Mouse (Mus musculus) hindbrain, postnatal 0 days (tissue): ENCODE measurements around the gene Ifna6. TPM values are rescaled to one million over a fixed set of nuclear protein-coding genes. Genes with fewer than 3 reads are reported as not detected.
"Not testable (repeated sequence)": the region's sequence is repeated elsewhere in the genome, so short reads cannot be mapped to it uniquely, and the experiment has no call there.

ENCODE experiments used
- ATAC-seq: fragments of 200-750 bp; cut with Nextera tagmentation; 2 replicates; pipeline ENCODE4 v1.8.0; 2017; ENCODE audit warnings: mild to moderate bottlenecking, moderate TSS enrichment, moderate library complexity
- DNase-seq: peaks from one replicate; pipeline ENCODE4 v3.0.0-alpha.2; 2015; ENCODE audit warnings: low spot score
- H3K27ac ChIP-seq: fragments of 300-500 bp; sonication (generic); 2 replicates; pipeline ENCODE4 v1.5.1; 2014; ENCODE audit warnings: mild to moderate bottlenecking
- H3K27me3 ChIP-seq: fragments of 300-500 bp; sonication (generic); 2 replicates; pipeline ENCODE4 v1.6.1; 2014; ENCODE audit warnings: low read length, mixed read lengths; ENCODE audit not compliant: insufficient read depth
- H3K36me3 ChIP-seq: fragments of 300-500 bp; sonication (generic); 2 replicates; pipeline ENCODE4 v1.6.1; 2014; ENCODE audit warnings: low read length, mixed read lengths; ENCODE audit not compliant: insufficient read depth
- H3K4me1 ChIP-seq: fragments of 300-500 bp; sonication (generic); 2 replicates; pipeline ENCODE4 v1.6.1; 2014; ENCODE audit warnings: antibody characterized with exemption, low read length, mixed read lengths; ENCODE audit not compliant: insufficient read depth
- H3K4me2 ChIP-seq: fragments of 300-500 bp; sonication (generic); 2 replicates; pipeline ENCODE4 v1.6.1; 2014; ENCODE audit warnings: low read depth, mild to moderate bottlenecking, low read length, moderate library complexity, mixed read lengths
- H3K4me3 ChIP-seq: fragments of 300-500 bp; sonication (generic); 2 replicates; pipeline ENCODE4 v1.5.1; 2014; ENCODE audit warnings: low read length
- H3K9ac ChIP-seq: fragments of 300-500 bp; sonication (generic); replicated peaks from 2 replicates; pipeline ENCODE4 v1.6.1; 2014; ENCODE audit warnings: mild to moderate bottlenecking, low read length, moderate library complexity, mixed read lengths
- H3K9me3 ChIP-seq: fragments of 300-500 bp; sonication (generic); 2 replicates; pipeline ENCODE4 v1.6.1; 2016; ENCODE audit warnings: low read length, mixed read lengths
- CTCF ChIP-seq: IDR thresholded peaks from 2 replicates; pipeline ENCODE4 v1.5.1; 2016; ENCODE audit warnings: antibody characterized with exemption, control low read depth, low read depth
- WGBS: fragments of 180-500 bp; shearing (Covaris S2); extraction: QIAGEN DNeasy Blood & Tissue Kit; methylation state at CpG from one replicate; pipeline ENCODE4 v1.1.7; 2014; 5-methylcytosine and 5-hydroxymethylcytosine counted together
- polyA plus RNA-seq: library from polyadenylated mRNA; unstranded; fragments of >200 nt; fragmentation: Nextera tagmentation; extraction: Ambion mirVana; gene quantifications from 2 replicates; pipeline ENCODE4 v1.2.1, GENCODE M21; 2015
- total RNA-seq: library from RNA; depleted of rRNA; stranded (reverse); fragments of >200 nt; gene quantifications from 2 replicates; pipeline ENCODE4 v1.2.3, GENCODE M21; 2014; rRNA removed

Ifna6 gene
- total RNA-seq, result not detected in 2 replicates
- not detected in 2 replicates for polyA plus RNA-seq

- H3K4me3 ChIP-seq, H3K9ac ChIP-seq, H3K4me1 ChIP-seq, H3K4me2 ChIP-seq, H3K27me3 ChIP-seq, ATAC-seq, H3K27ac ChIP-seq, H3K36me3 ChIP-seq, H3K9me3 ChIP-seq, DNase-seq: not testable (repeated sequence)
These were observed at the start of gene Ifna6 for GRCm38 (mm10) chr4:88827116-88827515. Ifna6 (plus strand) TSS chr4:88827416.

- ATAC-seq, H3K4me2 ChIP-seq, H3K27ac ChIP-seq, H3K4me1 ChIP-seq, H3K4me3 ChIP-seq, H3K27me3 ChIP-seq, H3K9ac ChIP-seq, DNase-seq, H3K9me3 ChIP-seq, H3K36me3 ChIP-seq: not testable (repeated sequence)
- WGBS, result no CpG with 5 or more reads among the region's 29 CpGs
These were observed 47.7 kb upstream of the Ifna6 start, which contains the start of gene Gm13272 for GRCm38 (mm10) chr4:88779550-88779949. Gm13272 (plus strand) TSS chr4:88779850.

- not testable (repeated sequence) for H3K4me1 ChIP-seq, H3K4me3 ChIP-seq, H3K4me2 ChIP-seq, H3K9me3 ChIP-seq, ATAC-seq, H3K27me3 ChIP-seq, H3K9ac ChIP-seq, H3K36me3 ChIP-seq, DNase-seq, H3K27ac ChIP-seq
- 48% methylated on average over 15 of the region's 18 CpGs for WGBS
These were observed 46.9 kb upstream of the Ifna6 start for GRCm38 (mm10) chr4:88780320-88780719.

- H3K27me3 ChIP-seq, H3K9me3 ChIP-seq, H3K9ac ChIP-seq, H3K27ac ChIP-seq, H3K4me3 ChIP-seq, ATAC-seq, H3K36me3 ChIP-seq, DNase-seq, H3K4me1 ChIP-seq: not testable (repeated sequence)
- peak within 1 kb of the TSS; percentile 23; the same call in 1 of the 2 replicates for H3K4me2 ChIP-seq
- WGBS, result 14% methylated on average over 4 of the region's 7 CpGs
These were observed 45.4 kb upstream of the Ifna6 start, which contains the start of gene Ifnz for GRCm38 (mm10) chr4:88781831-88782230. Ifnz (plus strand) TSS chr4:88782131.

GRCm38 (mm10) chr4:88782335-88782734, 44.9 kb upstream of the Ifna6 start:
- H3K4me3 ChIP-seq, H3K27me3 ChIP-seq, H3K4me1 ChIP-seq, H3K36me3 ChIP-seq, DNase-seq, ATAC-seq, H3K27ac ChIP-seq, H3K9me3 ChIP-seq, H3K9ac ChIP-seq: not testable (repeated sequence)
- peak overlapping the region; percentile 23; the same call in 1 of the 2 replicates for H3K4me2 ChIP-seq
- 2% methylated on average over 11 of the region's 31 CpGs for WGBS

- H3K4me1 ChIP-seq, H3K9me3 ChIP-seq, H3K27me3 ChIP-seq, H3K4me3 ChIP-seq, H3K36me3 ChIP-seq, H3K27ac ChIP-seq, H3K9ac ChIP-seq, H3K4me2 ChIP-seq, ATAC-seq, DNase-seq: not testable (repeated sequence)
- no CpG with 5 or more reads among the region's 27 CpGs for WGBS
These were observed 41.8 kb upstream of the Ifna6 start, which contains the start of gene Gm13276 for GRCm38 (mm10) chr4:88785409-88785808. Gm13276 (plus strand) TSS chr4:88785709.

- ATAC-seq, H3K36me3 ChIP-seq, H3K27ac ChIP-seq, H3K4me3 ChIP-seq, H3K27me3 ChIP-seq, DNase-seq, H3K4me1 ChIP-seq, H3K9me3 ChIP-seq, H3K4me2 ChIP-seq, H3K9ac ChIP-seq: not testable (repeated sequence)
- no CpG with 5 or more reads among the region's 28 CpGs for WGBS
- peak; percentile 59 for TF ChIP-seq CTCF
These were observed 38.8 kb upstream of the Ifna6 start, which contains the start of gene Gm13277 for GRCm38 (mm10) chr4:88788402-88788801. Gm13277 (plus strand) TSS chr4:88788632.

- not testable (repeated sequence) for H3K27ac ChIP-seq, H3K4me3 ChIP-seq, H3K36me3 ChIP-seq, ATAC-seq, H3K9ac ChIP-seq, DNase-seq, H3K27me3 ChIP-seq, H3K4me1 ChIP-seq, H3K9me3 ChIP-seq, H3K4me2 ChIP-seq
- WGBS, result no CpG with 5 or more reads among the region's 28 CpGs
These were observed 36.0 kb upstream of the Ifna6 start, which contains the start of gene Gm13278 for GRCm38 (mm10) chr4:88791250-88791649. Gm13278 (plus strand) TSS chr4:88791550.
